Mouse (Mus musculus): ENCODE data around the gene Jade1. TPM values are rescaled to one million over a fixed set of nuclear protein-coding genes. Genes with fewer than 3 reads are reported as not detected.

The Jade1 gene
- polyA plus RNA-seq, 1 experiment from 2014 or later = 18.6 TPM

DNA sequence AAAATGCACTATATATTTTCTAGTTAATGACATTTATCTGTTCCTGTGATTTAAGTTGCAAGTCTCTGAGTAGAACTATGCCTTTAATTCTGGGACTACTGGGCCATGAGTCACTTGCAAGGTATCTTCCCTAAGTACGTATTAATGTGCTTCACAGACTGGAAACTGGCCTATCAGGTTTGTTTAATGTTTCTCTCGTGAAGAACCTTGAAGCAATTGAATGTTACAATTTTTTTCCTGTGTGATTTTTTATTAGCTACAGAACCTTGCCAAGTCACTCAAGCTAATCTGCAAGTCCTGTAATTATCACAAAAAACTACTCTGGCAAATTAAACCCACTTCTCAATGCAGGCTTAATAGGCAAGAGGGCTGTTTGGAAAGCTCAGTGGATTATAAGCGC lies 33.8 kb upstream of the Jade1 start:
- ATAC-seq (replicated peaks; ENCODE audit: low FRiP score) = no peak
- no peak overlapping the region for H3K9ac ChIP-seq (ENCODE audit: low read depth, low read length)

DNA sequence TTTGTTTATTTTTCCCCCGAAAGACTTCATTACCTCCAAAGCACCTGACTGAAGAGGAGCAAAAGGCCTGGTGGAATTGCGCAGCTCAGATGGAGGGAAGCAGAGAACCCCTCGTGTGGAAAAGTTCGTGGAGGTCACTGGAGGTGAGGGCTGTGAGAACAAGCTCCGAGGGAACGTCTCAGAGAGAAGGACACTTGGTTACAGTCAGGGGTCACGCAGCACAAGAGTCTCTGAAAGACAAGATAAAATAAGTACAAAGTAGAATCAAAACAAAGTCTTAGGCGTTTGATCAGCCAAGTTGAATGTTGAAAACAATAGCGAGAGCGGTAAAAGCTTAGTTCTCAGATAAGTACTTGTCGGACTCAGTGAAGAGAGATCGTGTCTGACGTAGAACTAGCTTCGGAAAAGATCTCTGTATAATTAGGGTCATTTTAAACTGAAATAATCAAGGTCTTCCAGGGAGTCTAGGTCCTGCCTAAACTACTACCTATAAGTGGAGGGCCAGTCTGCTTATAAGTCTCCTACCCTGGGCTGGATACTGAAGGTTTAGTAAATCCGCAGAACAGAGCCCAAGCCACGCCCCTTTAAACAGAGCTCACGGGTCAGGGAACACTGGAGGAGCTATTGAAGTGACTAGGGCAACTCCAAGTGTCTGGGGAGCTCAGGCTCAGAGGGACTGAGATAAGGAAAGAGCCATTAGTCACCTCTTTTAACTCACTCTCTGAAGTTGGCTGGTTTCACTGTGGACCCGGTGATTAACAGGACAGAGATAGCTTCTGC lies 33.1 kb upstream of the Jade1 start:
- no peak overlapping the region for H3K9ac ChIP-seq (ENCODE audit: low read depth, low read length)
- H3K4me3 ChIP-seq (ENCODE audit: low read depth, low read length) = no peak overlapping the region
- peak; percentile 41 for ATAC-seq (replicated peaks; ENCODE audit: low FRiP score)

More for the DNA sequence above, 33.8 kb upstream of the Jade1 start:
- no peak overlapping the region for H3K27ac ChIP-seq (ENCODE audit: low read depth, low read length)
- H3K4me3 ChIP-seq (ENCODE audit: low read depth, low read length) = no peak overlapping the region
- peaks cover 9% of the 10 kb centered on the region for H3K4me1 ChIP-seq (replicated peaks; ENCODE audit: control insufficient read depth, insufficient read depth, low read length)
- H3K4me2 ChIP-seq = no peak overlapping the region; the same call in 1 of the 2 replicates
- H3K36me3 ChIP-seq (ENCODE audit: control insufficient read depth, insufficient read depth, low read length) = no peaks in the 10 kb centered on the region
- DNase-seq (ENCODE audit: low spot score) = no peak
- H3K9me3 ChIP-seq (ENCODE audit: control insufficient read depth, low read length) = no peaks in the 10 kb centered on the region
- 73% methylated on average over 3 of the region's 3 CpGs for WGBS
- no peaks in the 10 kb centered on the region for H3K27me3 ChIP-seq (replicated peaks; ENCODE audit: control insufficient read depth, insufficient read depth, low read length)

DNA sequence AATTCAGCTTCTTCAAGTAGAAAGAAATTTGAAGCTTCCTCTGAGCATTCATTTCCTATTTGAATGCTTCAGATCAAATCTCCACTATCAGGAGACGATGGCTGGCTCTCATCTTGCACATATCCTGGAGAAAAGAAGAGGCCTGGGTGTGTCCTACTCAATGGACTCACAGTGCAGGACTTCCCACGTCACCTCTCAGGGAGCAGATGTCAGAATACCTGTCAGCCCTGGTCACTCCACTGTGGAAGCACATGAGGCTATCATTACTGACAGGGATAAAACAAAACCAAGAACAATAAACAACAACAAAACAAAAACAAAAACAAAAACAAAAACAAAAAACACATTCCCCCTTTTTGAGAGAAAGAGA lies 32.5 kb upstream of the Jade1 start:
- Histone ChIP-seq H3K4me1 (replicated peaks; ENCODE audit: control insufficient read depth, insufficient read depth, low read length) (peaks cover 9% of the 10 kb centered on the region), H3K4me2 (peak overlapping the region; percentile 45), H3K27me3 (replicated peaks; ENCODE audit: control insufficient read depth, insufficient read depth, low read length) (no peaks in the 10 kb centered on the region), H3K4me3 (ENCODE audit: low read depth, low read length) (no peak overlapping the region), H3K27ac (ENCODE audit: low read depth, low read length) (no peak overlapping the region), H3K9ac (ENCODE audit: low read depth, low read length) (no peak overlapping the region), H3K9me3 (ENCODE audit: control insufficient read depth, low read length) (no peaks in the 10 kb centered on the region), H3K36me3 (ENCODE audit: control insufficient read depth, insufficient read depth, low read length) (no peaks in the 10 kb centered on the region)
- no peak for DNase-seq (ENCODE audit: low spot score)
- 25% methylated on average over 2 of the region's 2 CpGs for WGBS
- no peak for ATAC-seq (replicated peaks; ENCODE audit: low FRiP score)

More for the DNA sequence above, 33.1 kb upstream of the Jade1 start:
- Histone ChIP-seq H3K4me2 (peak overlapping the region; percentile 45), H3K9me3 (ENCODE audit: control insufficient read depth, low read length) (no peaks in the 10 kb centered on the region), H3K4me1 (replicated peaks; ENCODE audit: control insufficient read depth, insufficient read depth, low read length) (peaks cover 9% of the 10 kb centered on the region), H3K36me3 (ENCODE audit: control insufficient read depth, insufficient read depth, low read length) (no peaks in the 10 kb centered on the region), H3K27me3 (replicated peaks; ENCODE audit: control insufficient read depth, insufficient read depth, low read length) (no peaks in the 10 kb centered on the region), H3K27ac (ENCODE audit: low read depth, low read length) (no peak overlapping the region)
- WGBS = 37% methylated on average over 18 of the region's 18 CpGs
- DNase-seq (ENCODE audit: low spot score) = no peak

DNA sequence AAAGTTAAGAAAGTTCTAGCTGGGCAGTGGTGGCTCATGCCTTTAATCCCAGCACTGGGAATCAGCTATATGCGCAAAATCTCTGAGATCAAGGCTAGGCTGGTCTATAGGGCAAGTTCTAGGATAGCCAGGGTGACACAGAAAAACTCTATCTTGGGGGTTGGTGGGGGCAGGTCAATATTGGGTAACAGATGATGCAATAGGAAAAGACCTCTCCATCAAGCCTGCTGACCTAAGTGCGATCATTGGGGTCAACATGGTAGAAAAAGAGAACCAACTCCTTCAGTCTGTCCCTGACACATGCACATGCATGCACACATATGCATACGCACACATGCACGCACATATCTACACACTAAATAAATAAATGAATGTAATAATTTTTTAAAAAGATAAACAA lies 32.1 kb upstream of the Jade1 start:
- H3K27ac ChIP-seq (ENCODE audit: low read depth, low read length) = no peak overlapping the region
- DNase-seq (ENCODE audit: low spot score) = no peak
- WGBS = 83% methylated on average over 4 of the region's 4 CpGs
- peaks cover 9% of the 10 kb centered on the region for H3K4me1 ChIP-seq (replicated peaks; ENCODE audit: control insufficient read depth, insufficient read depth, low read length)
- H3K36me3 ChIP-seq (ENCODE audit: control insufficient read depth, insufficient read depth, low read length) = no peaks in the 10 kb centered on the region
- no peak overlapping the region for H3K9ac ChIP-seq (ENCODE audit: low read depth, low read length)
- no peaks in the 10 kb centered on the region for H3K27me3 ChIP-seq (replicated peaks; ENCODE audit: control insufficient read depth, insufficient read depth, low read length)
- ATAC-seq (replicated peaks; ENCODE audit: low FRiP score) = no peak
- H3K9me3 ChIP-seq (ENCODE audit: control insufficient read depth, low read length) = no peaks in the 10 kb centered on the region
- no peak overlapping the region for H3K4me2 ChIP-seq
- no peak overlapping the region for H3K4me3 ChIP-seq (ENCODE audit: low read depth, low read length)

DNA sequence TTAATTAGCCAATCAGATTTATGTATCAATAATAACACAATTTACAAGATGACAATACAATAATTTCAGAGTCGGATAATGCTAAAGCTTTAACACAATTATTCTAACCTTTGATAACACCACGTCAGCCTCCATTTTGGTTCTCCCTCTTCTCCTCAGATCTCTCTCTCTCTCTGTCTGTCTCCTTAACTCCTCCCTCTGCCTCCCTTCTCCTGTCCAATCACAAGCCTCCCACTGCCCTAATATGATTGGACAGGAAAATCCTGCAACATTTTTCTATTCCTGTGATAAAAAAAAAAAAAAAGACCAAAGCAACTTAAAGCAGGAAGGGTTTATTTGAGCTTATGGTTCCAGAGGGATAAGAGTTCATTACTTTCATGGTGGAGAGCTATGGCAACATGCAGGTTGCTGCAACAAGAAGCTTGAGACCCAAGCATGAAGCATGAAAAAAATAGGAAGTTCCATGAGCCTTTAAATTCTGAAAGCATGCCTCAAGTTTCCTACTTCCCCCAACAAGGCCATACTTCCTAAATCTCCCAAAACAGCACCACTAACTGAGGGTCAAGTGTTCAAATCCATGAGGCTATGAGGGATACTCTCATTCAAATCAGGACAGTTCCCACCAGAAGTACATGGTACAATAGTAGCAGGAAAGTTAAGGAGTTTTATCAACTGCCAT lies 27.1 kb upstream of the Jade1 start:
- 83% methylated on average over 2 of the region's 2 CpGs for WGBS
- no peaks in the 10 kb centered on the region for H3K9me3 ChIP-seq (ENCODE audit: control insufficient read depth, low read length)
- ATAC-seq (replicated peaks; ENCODE audit: low FRiP score) = no peak

DNA sequence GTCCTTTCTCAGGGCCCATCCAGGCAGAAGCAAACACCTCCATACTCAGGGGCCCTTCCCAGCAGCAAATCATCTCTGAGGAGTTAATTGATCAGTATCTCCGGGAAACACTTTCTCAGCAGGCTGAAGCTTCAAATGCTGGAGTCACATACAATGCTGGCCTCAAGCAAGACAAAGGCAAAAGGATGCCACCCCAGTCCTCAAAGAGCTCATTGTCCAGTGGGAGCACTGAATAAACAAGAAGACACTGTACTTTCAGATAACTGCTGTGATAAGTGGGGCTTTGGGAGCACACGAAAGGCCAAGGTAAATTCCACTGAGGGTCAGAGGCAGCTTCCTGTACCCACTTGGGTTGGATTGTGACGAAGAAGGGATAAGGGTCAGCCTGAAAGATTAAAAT lies 25.4 kb upstream of the Jade1 start:
- DNase-seq (ENCODE audit: low spot score) (no peak), ATAC-seq (replicated peaks; ENCODE audit: low FRiP score) (no peak)
- no peaks in the 10 kb centered on the region for H3K27me3 ChIP-seq (replicated peaks; ENCODE audit: control insufficient read depth, insufficient read depth, low read length)
- no peak overlapping the region for H3K27ac ChIP-seq (ENCODE audit: low read depth, low read length)
- no peak overlapping the region for H3K4me3 ChIP-seq (ENCODE audit: low read depth, low read length)
- no peak overlapping the region for H3K4me2 ChIP-seq
- WGBS = 59% methylated on average over 3 of the region's 3 CpGs
- H3K9me3 ChIP-seq (ENCODE audit: control insufficient read depth, low read length) = no peaks in the 10 kb centered on the region
- no peak overlapping the region for H3K9ac ChIP-seq (ENCODE audit: low read depth, low read length)
- H3K36me3 ChIP-seq (ENCODE audit: control insufficient read depth, insufficient read depth, low read length) = no peaks in the 10 kb centered on the region
- H3K4me1 ChIP-seq (replicated peaks; ENCODE audit: control insufficient read depth, insufficient read depth, low read length) = no peaks in the 10 kb centered on the region; the same call in 1 of the 2 replicates

More for the DNA sequence above, 27.1 kb upstream of the Jade1 start:
- Histone ChIP-seq H3K27ac (ENCODE audit: low read depth, low read length) (no peak overlapping the region), H3K27me3 (replicated peaks; ENCODE audit: control insufficient read depth, insufficient read depth, low read length) (no peaks in the 10 kb centered on the region), H3K4me1 (replicated peaks; ENCODE audit: control insufficient read depth, insufficient read depth, low read length) (no peaks in the 10 kb centered on the region), H3K36me3 (ENCODE audit: control insufficient read depth, insufficient read depth, low read length) (no peaks in the 10 kb centered on the region), H3K9ac (ENCODE audit: low read depth, low read length) (no peak overlapping the region), H3K4me3 (ENCODE audit: low read depth, low read length) (no peak overlapping the region), H3K4me2 (no peak overlapping the region)
- no peak for DNase-seq (ENCODE audit: low spot score)

DNA sequence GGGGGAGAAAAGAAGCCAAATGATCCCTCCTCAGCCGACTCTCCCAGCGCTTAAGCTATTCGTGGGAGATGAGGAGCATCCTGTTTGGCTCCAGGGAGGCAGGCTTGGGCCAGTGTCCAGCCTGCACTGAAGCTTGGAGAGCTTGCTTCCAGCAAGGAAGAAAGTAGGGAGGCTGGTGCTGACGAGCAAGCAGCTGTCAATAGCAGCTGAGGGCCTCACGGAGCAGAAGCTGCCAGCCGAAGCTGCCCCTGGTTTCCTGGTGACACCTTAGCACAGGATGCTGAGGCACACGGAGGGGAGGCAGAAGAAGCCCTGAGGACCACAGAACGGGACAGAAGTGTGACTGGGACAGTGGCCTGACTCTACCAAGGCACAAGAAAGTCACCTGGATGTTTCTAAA lies 24.0 kb upstream of the Jade1 start:
- Histone ChIP-seq H3K36me3 (ENCODE audit: control insufficient read depth, insufficient read depth, low read length) (no peaks in the 10 kb centered on the region), H3K4me1 (replicated peaks; ENCODE audit: control insufficient read depth, insufficient read depth, low read length) (no peaks in the 10 kb centered on the region; the same call in 1 of the 2 replicates), H3K4me2 (no peak overlapping the region), H3K9ac (ENCODE audit: low read depth, low read length) (no peak overlapping the region), H3K9me3 (ENCODE audit: control insufficient read depth, low read length) (no peaks in the 10 kb centered on the region), H3K27ac (ENCODE audit: low read depth, low read length) (no peak overlapping the region), H3K4me3 (ENCODE audit: low read depth, low read length) (no peak overlapping the region), H3K27me3 (replicated peaks; ENCODE audit: control insufficient read depth, insufficient read depth, low read length) (no peaks in the 10 kb centered on the region)
- ATAC-seq (replicated peaks; ENCODE audit: low FRiP score) (no peak), DNase-seq (ENCODE audit: low spot score) (no peak)
- 45% methylated on average over 8 of the region's 8 CpGs for WGBS

DNA sequence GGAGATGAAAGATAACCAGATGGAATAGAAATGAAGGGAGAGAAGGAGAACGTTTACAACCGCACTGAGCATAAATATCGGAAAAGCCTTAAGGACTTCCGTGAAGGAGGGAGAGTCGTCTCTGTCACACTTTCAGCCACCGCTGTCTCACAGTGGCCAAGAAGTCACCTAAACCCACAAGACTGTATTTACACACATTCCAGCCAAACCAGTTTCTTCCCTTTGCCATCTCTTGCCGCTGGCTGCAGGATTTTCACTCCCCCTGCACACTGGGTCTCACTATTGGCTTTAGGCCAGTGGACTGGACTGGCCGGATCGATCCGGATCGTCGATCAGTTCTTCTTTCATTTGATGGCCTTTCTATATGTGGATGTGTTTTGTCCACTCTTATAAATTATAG lies 23.4 kb upstream of the Jade1 start:
- Histone ChIP-seq H3K4me3 (ENCODE audit: low read depth, low read length) (no peak overlapping the region), H3K9ac (ENCODE audit: low read depth, low read length) (no peak overlapping the region), H3K9me3 (ENCODE audit: control insufficient read depth, low read length) (no peaks in the 10 kb centered on the region), H3K27ac (ENCODE audit: low read depth, low read length) (no peak overlapping the region), H3K4me1 (replicated peaks; ENCODE audit: control insufficient read depth, insufficient read depth, low read length) (no peaks in the 10 kb centered on the region; the same call in 1 of the 2 replicates), H3K4me2 (no peak overlapping the region), H3K27me3 (replicated peaks; ENCODE audit: control insufficient read depth, insufficient read depth, low read length) (no peaks in the 10 kb centered on the region), H3K36me3 (ENCODE audit: control insufficient read depth, insufficient read depth, low read length) (no peaks in the 10 kb centered on the region)
- ATAC-seq (replicated peaks; ENCODE audit: low FRiP score) (no peak), DNase-seq (ENCODE audit: low spot score) (no peak)
- 78% methylated on average over 12 of the region's 12 CpGs for WGBS

DNA sequence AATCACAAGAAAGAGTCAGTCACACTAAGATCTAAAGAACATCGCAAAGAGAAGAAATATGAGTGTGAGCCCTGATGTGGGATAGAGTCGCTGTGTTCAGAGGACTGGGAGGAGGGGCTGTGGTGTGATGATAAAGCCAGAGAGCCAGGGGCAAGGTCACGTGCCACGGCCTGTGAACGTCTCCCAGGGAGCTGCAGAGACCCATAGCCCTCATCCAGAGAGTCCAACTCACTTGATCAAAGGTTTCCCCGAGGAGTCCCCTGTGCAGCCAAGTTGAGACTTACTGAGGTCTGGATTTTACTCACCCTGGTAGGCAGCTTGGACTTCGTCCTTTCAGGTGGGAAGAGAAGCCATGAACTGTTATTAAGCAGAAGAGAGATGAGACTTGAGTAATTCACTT lies 21.9 kb upstream of the Jade1 start:
- H3K4me1 ChIP-seq (replicated peaks; ENCODE audit: control insufficient read depth, insufficient read depth, low read length) = no peaks in the 10 kb centered on the region; the same call in 1 of the 2 replicates
- ATAC-seq (replicated peaks; ENCODE audit: low FRiP score) = peak; percentile 60; the same call in 1 of the 2 replicates
- no peak overlapping the region for H3K27ac ChIP-seq (ENCODE audit: low read depth, low read length)
- no peaks in the 10 kb centered on the region for H3K36me3 ChIP-seq (ENCODE audit: control insufficient read depth, insufficient read depth, low read length)
- no peak for DNase-seq (ENCODE audit: low spot score)
- H3K9ac ChIP-seq (ENCODE audit: low read depth, low read length) = no peak overlapping the region
- H3K27me3 ChIP-seq (replicated peaks; ENCODE audit: control insufficient read depth, insufficient read depth, low read length) = no peaks in the 10 kb centered on the region
- no peaks in the 10 kb centered on the region for H3K9me3 ChIP-seq (ENCODE audit: control insufficient read depth, low read length)
- H3K4me2 ChIP-seq = no peak overlapping the region
- 43% methylated on average over 7 of the region's 7 CpGs for WGBS
- H3K4me3 ChIP-seq (ENCODE audit: low read depth, low read length) = no peak overlapping the region
